Mouse (Mus musculus): ENCODE measurements at regions not wholly inside any gene's neighbourhood (a gene's known extent, or its start where the extent isn't known, plus 50 kb on each side); places are given as distances from the start of the nearest gene placed in this dataset.

DNA sequence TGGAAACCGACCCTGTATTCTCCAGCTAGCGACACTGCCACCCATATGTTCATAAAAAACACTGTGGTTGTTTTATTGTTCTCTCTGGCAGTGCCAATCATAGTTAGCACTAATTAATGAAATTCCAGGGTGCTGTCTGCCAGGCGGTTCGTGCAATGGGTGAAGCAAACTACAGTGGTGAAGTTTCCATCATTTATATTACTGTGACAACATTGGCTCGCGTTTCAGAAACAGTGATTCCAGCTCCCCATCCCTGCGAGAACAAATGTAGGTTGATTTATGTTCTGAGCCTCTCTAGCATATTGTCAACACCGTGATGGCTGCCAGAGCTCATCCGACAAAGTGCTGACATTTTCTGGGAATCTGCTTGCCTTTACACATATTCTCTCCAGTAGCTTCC, 480.7 kb upstream of the Igfbp7 start:
- no peak overlapping the region for H3K9ac ChIP-seq
- ATAC-seq, result peak; percentile 93
- WGBS, result 71% methylated on average over 9 of the region's 9 CpGs

DNA sequence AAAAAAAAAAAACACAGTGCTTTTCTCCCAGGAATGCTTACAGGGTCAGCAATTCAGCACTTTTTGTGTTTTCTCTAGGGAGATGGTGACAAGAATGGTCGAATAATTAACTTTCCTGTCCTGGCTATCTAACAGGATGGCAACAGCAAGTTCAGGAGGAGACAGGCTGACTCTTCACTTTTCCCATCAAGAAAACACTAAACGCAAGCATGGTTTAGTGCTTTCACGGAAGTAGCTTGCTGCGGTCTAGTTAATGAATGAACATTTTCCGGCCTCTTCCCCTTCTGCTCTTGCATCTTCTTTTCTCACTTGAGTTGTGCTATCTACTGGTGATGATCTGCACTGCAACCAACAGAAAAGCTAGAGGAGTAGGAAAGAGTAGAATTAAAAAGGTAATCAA, 463.6 kb upstream of the Igfbp7 start:
- Histone ChIP-seq H3K36me3 (ENCODE audit: poor library complexity, severe bottlenecking) (no peaks in the 10 kb centered on the region), H3K27ac (no peak overlapping the region), H3K4me3 (no peak overlapping the region), H3K4me1 (no peaks in the 10 kb centered on the region), H3K4me2 (no peak overlapping the region), H3K9me3 (replicated peaks) (no peaks in the 10 kb centered on the region), H3K27me3 (no peaks in the 10 kb centered on the region), H3K9ac (no peak overlapping the region)
- 91% methylated on average over 5 of the region's 5 CpGs for WGBS
- no peak for ATAC-seq

More for the DNA sequence above, 480.7 kb upstream of the Igfbp7 start:
- Histone ChIP-seq H3K27ac (no peak overlapping the region), H3K9me3 (replicated peaks) (no peaks in the 10 kb centered on the region), H3K4me2 (no peak overlapping the region), H3K27me3 (no peaks in the 10 kb centered on the region), H3K4me3 (no peak overlapping the region), H3K36me3 (ENCODE audit: poor library complexity, severe bottlenecking) (no peaks in the 10 kb centered on the region), H3K4me1 (0 out of 2 replicates have a peak, but pooled peaks cover 5% of the 10 kb centered on the region)

DNA sequence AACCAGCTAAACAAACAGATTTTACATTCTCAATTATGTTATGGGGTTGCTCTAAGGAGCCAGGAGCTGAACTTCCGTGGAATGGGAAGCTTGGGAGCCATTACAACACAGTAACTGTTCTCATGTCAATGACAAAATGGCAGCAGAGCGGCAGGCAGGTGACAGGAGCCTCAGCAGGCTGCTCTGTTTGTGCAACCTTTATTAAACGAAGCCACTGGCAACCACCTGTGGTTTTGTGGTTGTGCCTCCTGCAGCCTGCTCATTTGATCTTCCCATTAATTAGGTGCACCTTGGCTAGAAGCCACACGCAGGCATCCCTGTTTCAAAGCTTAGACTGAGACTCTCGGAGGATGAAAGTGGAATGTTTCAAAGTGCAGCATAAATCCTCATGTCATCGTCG, 457.5 kb upstream of the Igfbp7 start:
- Histone ChIP-seq H3K9me3 (replicated peaks) (no peaks in the 10 kb centered on the region), H3K4me3 (no peak overlapping the region), H3K27me3 (no peaks in the 10 kb centered on the region), H3K4me1 (0 out of 2 replicates have a peak, but pooled peaks cover 4% of the 10 kb centered on the region), H3K4me2 (no peak overlapping the region), H3K36me3 (ENCODE audit: poor library complexity, severe bottlenecking) (no peaks in the 10 kb centered on the region), H3K9ac (no peak overlapping the region), H3K27ac (no peak overlapping the region)
- WGBS, result 42% methylated on average over 7 of the region's 7 CpGs
- peak; percentile 58; the same call in 1 of the 2 replicates for ATAC-seq

DNA sequence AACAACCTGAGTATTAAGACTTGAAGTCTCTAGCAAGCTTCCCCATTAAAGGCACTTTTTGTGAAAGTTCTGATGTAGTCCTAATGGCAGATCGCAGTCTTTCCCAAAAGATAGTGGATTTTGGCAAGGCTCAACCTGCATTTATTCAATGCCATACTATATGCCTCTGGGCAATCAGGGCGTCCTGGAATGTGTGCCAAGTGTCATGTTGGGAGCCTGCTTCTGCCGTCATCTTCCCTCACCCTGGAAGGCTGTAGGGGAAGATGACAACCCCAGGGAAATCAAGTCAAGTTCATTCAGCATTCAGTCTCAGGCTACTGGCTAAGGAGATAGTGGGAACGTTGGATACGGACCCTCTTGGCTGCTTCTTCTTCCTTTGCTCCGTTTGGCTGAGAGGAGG, 447.4 kb upstream of the Igfbp7 start:
- WGBS, result 84% methylated on average over 6 of the region's 6 CpGs
- ATAC-seq, result no peak

DNA sequence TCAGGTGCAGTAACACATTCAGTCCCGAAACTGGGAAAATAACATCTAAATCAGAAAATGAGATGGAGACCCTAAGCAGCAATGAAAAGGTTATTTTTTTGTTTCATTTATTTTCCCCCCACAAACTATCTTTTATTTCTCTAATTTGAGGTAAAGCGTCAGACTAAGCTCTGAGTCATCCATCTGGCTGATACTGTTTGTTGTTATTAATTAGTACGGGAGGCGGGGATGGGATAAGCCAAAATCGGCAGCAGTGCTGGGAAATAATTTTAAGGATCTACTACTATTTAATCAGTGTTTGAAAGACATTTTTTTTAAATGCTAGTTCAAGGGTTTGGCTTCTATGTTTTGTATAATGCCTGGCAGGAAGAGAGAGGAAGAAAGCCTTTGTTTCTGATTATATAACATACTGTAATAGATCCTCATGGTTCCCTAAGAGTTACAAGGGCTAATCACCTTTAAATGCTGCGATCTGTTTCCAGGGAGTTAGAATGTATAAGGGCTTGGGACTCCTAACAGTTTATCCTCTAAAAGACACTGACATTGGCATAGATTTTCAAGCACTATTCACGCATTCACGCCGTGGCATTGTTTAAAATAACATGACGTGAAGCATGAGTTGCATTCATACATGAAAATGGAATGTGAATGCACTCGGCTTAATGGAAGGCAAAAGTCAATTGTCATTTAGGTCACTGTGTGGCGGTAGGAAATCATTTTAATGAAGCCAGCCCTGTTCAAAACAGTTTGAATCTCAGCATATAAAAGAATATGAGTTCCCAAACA, 446.4 kb upstream of the Igfbp7 start:
- H3K27me3 ChIP-seq, result no peaks in the 10 kb centered on the region
- WGBS, result 49% methylated on average over 12 of the region's 12 CpGs

More for the DNA sequence above, 447.4 kb upstream of the Igfbp7 start:
- H3K4me3 ChIP-seq, result no peak overlapping the region
- H3K36me3 ChIP-seq (ENCODE audit: poor library complexity, severe bottlenecking), result no peaks in the 10 kb centered on the region
- H3K27me3 ChIP-seq, result no peaks in the 10 kb centered on the region
- H3K4me2 ChIP-seq, result no peak overlapping the region
- 0 out of 2 replicates have a peak, but pooled peaks cover 7% of the 10 kb centered on the region for H3K4me1 ChIP-seq
- H3K27ac ChIP-seq, result no peak overlapping the region
- H3K9ac ChIP-seq, result no peak overlapping the region
- no peaks in the 10 kb centered on the region; the same call in 1 of the 2 replicates for H3K9me3 ChIP-seq (replicated peaks)

DNA sequence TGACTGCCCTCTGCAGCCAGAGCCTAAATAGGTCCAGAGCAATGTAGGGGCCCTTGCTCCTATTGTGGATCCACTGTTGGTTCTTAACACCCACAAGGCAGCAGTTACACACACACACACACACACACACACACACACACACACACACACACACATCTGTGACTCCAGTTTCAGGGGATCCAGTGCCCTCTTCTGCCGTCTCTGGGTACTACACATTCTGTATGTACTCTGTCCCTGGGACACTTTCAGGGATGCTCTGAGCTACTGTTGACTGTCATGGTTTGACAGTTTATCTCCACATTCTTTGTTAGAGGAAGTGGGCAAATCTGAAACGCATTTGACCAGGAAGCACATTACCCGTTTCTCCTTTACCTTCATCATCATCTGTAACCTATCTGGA, 443.8 kb upstream of the Igfbp7 start:
- Histone ChIP-seq H3K27ac (no peak overlapping the region), H3K9ac (no peak overlapping the region), H3K36me3 (ENCODE audit: poor library complexity, severe bottlenecking) (no peaks in the 10 kb centered on the region), H3K9me3 (replicated peaks) (no peaks in the 10 kb centered on the region), H3K27me3 (no peaks in the 10 kb centered on the region), H3K4me3 (no peak overlapping the region), H3K4me2 (no peak overlapping the region), H3K4me1 (0 out of 2 replicates have a peak, but pooled peaks cover 7% of the 10 kb centered on the region)
- 97% methylated on average over 3 of the region's 3 CpGs for WGBS
- no peak for ATAC-seq

More for the DNA sequence above, 446.4 kb upstream of the Igfbp7 start:
- Histone ChIP-seq H3K9me3 (replicated peaks) (no peaks in the 10 kb centered on the region; the same call in 1 of the 2 replicates), H3K36me3 (ENCODE audit: poor library complexity, severe bottlenecking) (no peaks in the 10 kb centered on the region), H3K4me2 (no peak overlapping the region), H3K4me1 (0 out of 2 replicates have a peak, but pooled peaks cover 7% of the 10 kb centered on the region), H3K9ac (no peak overlapping the region), H3K4me3 (no peak overlapping the region), H3K27ac (peak overlapping the region; percentile 41; the same call in 1 of the 2 replicates)
- ATAC-seq, result peak; percentile 43; the same call in 1 of the 2 replicates

DNA sequence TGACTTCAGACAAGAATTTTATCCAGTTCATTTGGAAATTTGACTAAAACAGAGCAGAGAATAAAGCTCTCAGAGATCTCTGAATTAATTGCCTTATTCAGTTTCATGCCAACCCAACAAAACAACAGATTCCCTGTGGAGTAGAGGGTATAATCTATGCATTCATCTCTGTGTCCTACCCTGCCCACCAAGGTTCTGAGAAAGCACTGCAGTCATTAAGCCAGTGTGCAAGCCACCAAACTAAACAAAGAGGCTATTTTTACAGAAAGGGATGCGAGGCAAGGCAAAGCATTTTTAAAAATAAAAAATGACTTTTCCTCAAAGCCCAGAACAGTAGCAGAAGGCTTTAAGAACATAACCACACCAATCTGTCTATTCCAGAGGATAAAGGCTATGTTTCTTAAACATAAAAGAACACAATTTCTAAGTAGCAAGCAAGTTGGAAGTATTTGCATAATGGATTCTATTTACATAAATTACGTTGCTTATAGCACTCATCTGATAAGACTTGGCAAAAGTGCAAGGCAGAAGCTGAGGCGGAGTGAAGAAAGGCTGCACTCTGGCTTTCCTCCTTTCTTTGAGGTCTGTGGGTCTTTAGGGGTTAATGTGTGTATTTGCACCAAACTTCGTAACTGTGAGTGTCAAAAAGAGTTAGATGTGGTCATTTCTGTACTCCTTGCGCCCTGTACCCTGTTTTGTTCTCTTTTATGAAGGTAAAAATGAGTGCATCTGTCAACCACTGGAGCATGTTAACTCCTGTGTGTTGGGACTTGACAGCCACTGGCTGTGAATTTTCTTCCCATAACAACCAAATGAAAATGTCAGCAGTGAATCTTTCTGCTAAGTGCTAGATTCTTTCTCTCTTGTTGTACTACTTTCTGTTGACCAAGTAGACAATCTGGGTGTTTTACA, 430.6 kb upstream of the Igfbp7 start:
- H3K4me1 ChIP-seq, result peaks cover 17% of the 10 kb centered on the region
- no peaks in the 10 kb centered on the region for H3K36me3 ChIP-seq (ENCODE audit: poor library complexity, severe bottlenecking)
- H3K27ac ChIP-seq, result peak overlapping the region; percentile 31
- no peak overlapping the region for H3K4me2 ChIP-seq
- H3K9me3 ChIP-seq (replicated peaks), result no peaks in the 10 kb centered on the region
- 21% methylated on average over 5 of the region's 5 CpGs for WGBS
- no peak overlapping the region for H3K9ac ChIP-seq
- H3K27me3 ChIP-seq, result no peaks in the 10 kb centered on the region
- no peak overlapping the region for H3K4me3 ChIP-seq
- ATAC-seq, result peak; percentile 89

DNA sequence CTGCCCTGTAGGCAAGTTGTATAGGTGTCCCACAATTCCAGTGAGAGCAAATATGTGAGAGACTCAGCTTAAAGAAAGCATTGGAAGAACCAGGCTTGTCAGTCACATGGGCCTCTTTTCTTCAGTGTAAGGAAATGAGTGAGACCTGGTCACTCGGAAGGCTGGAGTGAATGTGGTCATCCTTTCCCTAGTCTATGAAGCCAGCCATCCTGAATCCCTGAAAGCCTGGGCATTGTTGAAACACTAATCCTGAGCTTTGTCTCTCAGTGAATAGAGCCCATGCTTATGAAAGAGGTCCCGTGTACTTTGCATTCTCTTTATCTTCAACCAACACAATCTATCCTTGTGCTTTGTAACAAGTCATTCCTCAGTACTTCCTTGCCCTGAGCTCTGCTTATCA, 420.1 kb upstream of the Igfbp7 start:
- Histone ChIP-seq H3K9ac (no peak overlapping the region), H3K4me3 (no peak overlapping the region), H3K27ac (no peak overlapping the region), H3K4me1 (no peaks in the 10 kb centered on the region), H3K9me3 (replicated peaks) (no peaks in the 10 kb centered on the region; the same call in 1 of the 2 replicates), H3K36me3 (ENCODE audit: poor library complexity, severe bottlenecking) (no peaks in the 10 kb centered on the region), H3K27me3 (no peaks in the 10 kb centered on the region), H3K4me2 (no peak overlapping the region)
- 34% methylated on average over 2 of the region's 2 CpGs for WGBS
- no peak for ATAC-seq

DNA sequence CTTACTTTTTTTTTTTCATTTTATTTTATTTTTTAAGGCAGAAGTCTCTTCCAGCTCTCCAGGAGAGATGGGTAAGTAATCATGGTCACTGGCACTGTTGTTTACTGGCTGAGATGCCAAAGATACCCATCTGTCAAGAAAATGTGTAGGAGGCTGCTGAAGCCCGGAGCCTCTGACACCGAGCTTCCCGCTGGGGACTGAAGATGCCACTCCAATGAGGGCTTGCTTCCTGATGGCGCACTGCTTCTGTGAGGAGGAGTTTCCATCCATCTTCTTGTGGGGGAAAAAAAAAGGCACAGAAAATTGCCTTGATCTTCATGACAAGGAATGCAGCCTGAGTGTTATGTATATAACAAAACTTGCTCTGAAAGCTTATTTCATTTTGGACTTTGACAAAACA, 418.2 kb upstream of the Igfbp7 start:
- Histone ChIP-seq H3K36me3 (ENCODE audit: poor library complexity, severe bottlenecking) (no peaks in the 10 kb centered on the region), H3K4me1 (no peaks in the 10 kb centered on the region), H3K4me3 (no peak overlapping the region), H3K9me3 (replicated peaks) (no peaks in the 10 kb centered on the region; the same call in 1 of the 2 replicates), H3K9ac (no peak overlapping the region), H3K27me3 (no peaks in the 10 kb centered on the region), H3K4me2 (no peak overlapping the region), H3K27ac (no peak overlapping the region)
- ATAC-seq, result no peak
- WGBS, result 86% methylated on average over 4 of the region's 4 CpGs

DNA sequence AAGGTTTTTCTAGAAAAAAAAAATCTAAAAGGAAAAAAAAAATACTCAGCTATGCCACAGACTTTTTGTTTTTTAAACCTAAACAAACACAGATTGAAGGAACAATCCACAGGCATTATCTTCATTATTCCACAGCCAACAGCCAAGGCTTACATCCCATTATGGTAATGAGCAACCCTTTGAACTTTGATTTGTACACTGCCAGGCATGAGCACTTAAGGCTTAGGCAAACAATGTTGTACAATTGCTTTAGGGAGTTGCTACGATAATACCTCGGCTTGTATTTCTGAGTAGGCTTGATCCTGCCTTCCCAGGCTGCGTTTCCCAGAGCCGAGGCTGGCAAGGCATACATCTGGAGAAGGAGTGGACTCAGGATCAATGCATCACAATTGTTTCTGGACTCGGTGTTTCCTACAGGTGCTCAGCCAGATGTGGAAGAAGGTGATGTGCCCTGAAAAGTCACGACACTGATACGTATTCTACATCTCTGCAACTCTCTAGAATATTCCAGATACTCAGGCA, 409.0 kb upstream of the Igfbp7 start:
- peak; percentile 68 for ATAC-seq

DNA sequence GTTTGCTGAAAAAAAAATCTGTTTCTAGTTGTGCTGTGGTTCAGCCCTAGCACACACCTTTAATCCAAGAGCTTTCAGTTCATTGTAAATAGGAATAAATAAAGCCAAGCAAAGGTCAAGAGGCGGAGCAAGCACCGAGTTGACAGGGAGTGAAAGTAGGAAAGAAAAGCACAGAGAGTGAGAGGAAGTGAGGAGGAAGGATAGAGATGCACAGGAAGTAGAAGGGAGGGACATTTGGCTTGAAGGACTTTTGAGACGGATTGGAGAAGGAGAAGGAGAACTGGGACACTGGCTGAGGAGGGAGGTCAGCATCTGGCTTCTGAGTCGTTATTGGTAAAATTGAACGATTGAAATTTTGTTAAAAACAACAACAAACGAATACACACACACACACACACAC, 402.0 kb upstream of the Igfbp7 start:
- ATAC-seq, result no peak
- H3K9me3 ChIP-seq (replicated peaks), result no peaks in the 10 kb centered on the region

More for the DNA sequence above, 409.0 kb upstream of the Igfbp7 start:
- Histone ChIP-seq H3K4me3 (no peak overlapping the region), H3K27me3 (no peaks in the 10 kb centered on the region), H3K36me3 (ENCODE audit: poor library complexity, severe bottlenecking) (no peaks in the 10 kb centered on the region), H3K4me1 (peaks cover 6% of the 10 kb centered on the region; the same call in 1 of the 2 replicates), H3K9ac (no peak overlapping the region), H3K27ac (no peak overlapping the region), H3K9me3 (replicated peaks) (no peaks in the 10 kb centered on the region), H3K4me2 (no peak overlapping the region)
- 35% methylated on average over 7 of the region's 7 CpGs for WGBS

DNA sequence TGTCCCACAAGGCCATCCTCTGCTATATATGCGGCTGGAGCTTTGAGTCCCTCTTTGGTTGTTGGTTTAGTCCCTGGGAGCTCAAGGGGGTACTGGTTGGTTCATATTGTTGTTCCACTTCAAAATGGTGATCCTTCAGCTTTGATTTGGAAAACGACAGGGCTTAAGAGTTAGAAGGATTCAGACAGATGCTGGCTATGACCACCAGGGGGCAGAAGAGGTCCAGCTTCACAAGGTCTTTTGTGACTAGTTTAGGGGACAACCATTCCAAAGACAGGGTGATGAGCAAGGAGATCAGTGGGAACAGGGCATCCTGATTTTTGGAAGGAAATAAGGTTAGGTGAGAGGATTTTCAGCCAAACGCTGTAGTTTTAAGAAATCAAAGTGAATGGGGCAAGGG, 399.9 kb upstream of the Igfbp7 start:
- Histone ChIP-seq H3K27ac (no peak overlapping the region), H3K4me2 (no peak overlapping the region), H3K4me3 (no peak overlapping the region), H3K9me3 (replicated peaks) (no peaks in the 10 kb centered on the region), H3K27me3 (no peaks in the 10 kb centered on the region; the same call in 1 of the 2 replicates), H3K9ac (no peak overlapping the region), H3K4me1 (peaks cover 25% of the 10 kb centered on the region), H3K36me3 (ENCODE audit: poor library complexity, severe bottlenecking) (no peaks in the 10 kb centered on the region)
- ATAC-seq, result no peak
- WGBS, result 38% methylated on average over 3 of the region's 3 CpGs

More for the DNA sequence above, 402.0 kb upstream of the Igfbp7 start:
- H3K27me3 ChIP-seq, result no peaks in the 10 kb centered on the region
- no peak overlapping the region for H3K27ac ChIP-seq
- no peak overlapping the region for H3K9ac ChIP-seq
- no peak overlapping the region for H3K4me3 ChIP-seq
- peaks cover 25% of the 10 kb centered on the region for H3K4me1 ChIP-seq
- H3K4me2 ChIP-seq, result no peak overlapping the region
- no peaks in the 10 kb centered on the region for H3K36me3 ChIP-seq (ENCODE audit: poor library complexity, severe bottlenecking)
- WGBS, result 82% methylated on average over 6 of the region's 6 CpGs
